Mouse (Mus musculus) midbrain, embryonic 12.5 days (tissue): ENCODE data around the gene Npr2. TPM values are rescaled to one million over a fixed set of nuclear protein-coding genes. Genes with fewer than 3 reads are reported as not detected.

ENCODE experiments used
- ATAC-seq: fragments of 200-750 bp; cut with Nextera tagmentation; 2 replicates; pipeline ENCODE4 v1.8.0; 2017; ENCODE audit warnings: low read depth, moderate TSS enrichment, moderate library complexity; ENCODE audit not compliant: low FRiP score
- H3K27ac ChIP-seq: fragments of 300-500 bp; sonication (generic); replicated peaks from 2 replicates; pipeline ENCODE4 v1.5.1; 2016; ENCODE audit warnings: mild to moderate bottlenecking
- H3K27me3 ChIP-seq: fragments of 300-500 bp; sonication (generic); 2 replicates; pipeline ENCODE4 v1.6.1; 2016; ENCODE audit warnings: mild to moderate bottlenecking
- H3K36me3 ChIP-seq: fragments of 300-500 bp; sonication (generic); 2 replicates; pipeline ENCODE4 v1.6.1; 2016
- H3K4me1 ChIP-seq: fragments of 300-500 bp; sonication (generic); 2 replicates; pipeline ENCODE4 v1.6.1; 2016
- H3K4me2 ChIP-seq: fragments of 300-500 bp; sonication (generic); replicated peaks from 2 replicates; pipeline ENCODE4 v1.6.1; 2016; ENCODE audit warnings: mild to moderate bottlenecking, moderate library complexity
- H3K4me3 ChIP-seq: fragments of 300-500 bp; sonication (generic); 2 replicates; pipeline ENCODE4 v1.5.1; 2016; ENCODE audit warnings: mild to moderate bottlenecking
- H3K9ac ChIP-seq: fragments of 300-500 bp; sonication (generic); replicated peaks from 2 replicates; pipeline ENCODE4 v1.6.1; 2016; ENCODE audit warnings: mild to moderate bottlenecking, moderate library complexity
- H3K9me3 ChIP-seq: fragments of 300-500 bp; sonication (generic); 2 replicates; pipeline ENCODE4 v1.6.1; 2016; ENCODE audit warnings: mild to moderate bottlenecking
- WGBS: fragments of 180-500 bp; shearing (Covaris S2); methylation state at CpG from one replicate; pipeline ENCODE4 v1.1.7; 2016; 5-methylcytosine and 5-hydroxymethylcytosine counted together
- microRNA-seq: library from miRNA; unstranded; fragments of <30 nt; microRNA quantifications from one replicate; pipeline ENCODE4, GENCODE M21; 2017
- polyA plus RNA-seq: library from polyadenylated mRNA; unstranded; fragments of >200 nt; fragmentation: Nextera tagmentation; extraction: Ambion mirVana; gene quantifications from 2 replicates; pipeline ENCODE4 v1.2.1, GENCODE M21; 2016

Npr2 gene
- polyA plus RNA-seq, 1 experiment from 2014 or later = 24.9 TPM

- Histone ChIP-seq H3K4me3 (no peak overlapping the region), H3K4me1 (no peaks in the 10 kb centered on the region), H3K9me3 (no peaks in the 10 kb centered on the region), H3K36me3 (peaks cover 90% of the 10 kb centered on the region), H3K27me3 (no peaks in the 10 kb centered on the region), H3K27ac (no peak overlapping the region), H3K4me2 (no peak overlapping the region), H3K9ac (no peak overlapping the region)
- no peak for ATAC-seq
- WGBS = 86% methylated on average over 7 of the region's 7 CpGs
Measured at GRCm38 (mm10) chr4:43679416-43680043, 47.8 kb downstream of the Npr2 start.

GRCm38 (mm10) chr4:43690021-43690420 is 58.3 kb downstream of the Npr2 start:
- Histone ChIP-seq H3K4me3 (no peak overlapping the region), H3K27me3 (no peaks in the 10 kb centered on the region), H3K9ac (no peak overlapping the region), H3K36me3 (peaks cover 52% of the 10 kb centered on the region), H3K27ac (no peak overlapping the region), H3K4me2 (no peak overlapping the region), H3K9me3 (no peaks in the 10 kb centered on the region), H3K4me1 (no peaks in the 10 kb centered on the region)
- WGBS = 93% methylated on average over 17 of the region's 17 CpGs
- ATAC-seq = no peak

GRCm38 (mm10) chr4:43691026-43691425 is 59.3 kb downstream of the Npr2 start:
- WGBS = 83% methylated on average over 5 of the region's 5 CpGs
- Histone ChIP-seq H3K27ac (no peak overlapping the region), H3K4me2 (no peak overlapping the region), H3K4me3 (no peak overlapping the region), H3K4me1 (no peaks in the 10 kb centered on the region), H3K9ac (no peak overlapping the region), H3K9me3 (no peaks in the 10 kb centered on the region), H3K36me3 (peaks cover 41% of the 10 kb centered on the region), H3K27me3 (no peaks in the 10 kb centered on the region)
- no peak for ATAC-seq

- 79% methylated on average over 5 of the region's 5 CpGs for WGBS
- Histone ChIP-seq H3K9ac (no peak overlapping the region), H3K27ac (no peak overlapping the region), H3K36me3 (peaks cover 22% of the 10 kb centered on the region), H3K9me3 (no peaks in the 10 kb centered on the region), H3K4me1 (no peaks in the 10 kb centered on the region), H3K27me3 (no peaks in the 10 kb centered on the region), H3K4me2 (no peak overlapping the region), H3K4me3 (no peak overlapping the region)
- ATAC-seq = no peak
Measured at GRCm38 (mm10) chr4:43693806-43694241, 62.1 kb downstream of the Npr2 start.

GRCm38 (mm10) chr4:43694439-43695248 is 62.9 kb downstream of the Npr2 start:
- H3K36me3 ChIP-seq = peaks cover 14% of the 10 kb centered on the region
- H3K4me3 ChIP-seq = no peak overlapping the region
- WGBS = 87% methylated on average over 1 of the region's 1 CpGs
- no peak overlapping the region for H3K9ac ChIP-seq
- H3K4me2 ChIP-seq = no peak overlapping the region
- H3K27me3 ChIP-seq = no peaks in the 10 kb centered on the region
- ATAC-seq = no peak
- H3K9me3 ChIP-seq = no peaks in the 10 kb centered on the region
- H3K4me1 ChIP-seq = no peaks in the 10 kb centered on the region
- H3K27ac ChIP-seq = no peak overlapping the region

- H3K4me3 ChIP-seq = no peak overlapping the region
- no peaks in the 10 kb centered on the region for H3K4me1 ChIP-seq
- no peak overlapping the region for H3K4me2 ChIP-seq
- peaks cover 8% of the 10 kb centered on the region for H3K36me3 ChIP-seq
- WGBS = 37% methylated on average over 9 of the region's 9 CpGs
- H3K27ac ChIP-seq = no peak overlapping the region
- no peak for ATAC-seq
- H3K27me3 ChIP-seq = no peaks in the 10 kb centered on the region
- H3K9ac ChIP-seq = no peak overlapping the region
- no peaks in the 10 kb centered on the region for H3K9me3 ChIP-seq
Measured at GRCm38 (mm10) chr4:43695249-43695671, 63.5 kb downstream of the Npr2 start.

GRCm38 (mm10) chr4:43696561-43696960 is 64.8 kb downstream of the Npr2 start:
- no peaks in the 10 kb centered on the region for H3K4me1 ChIP-seq
- WGBS = 94% methylated on average over 13 of the region's 13 CpGs
- H3K4me3 ChIP-seq = no peak overlapping the region
- no peak overlapping the region for H3K27ac ChIP-seq
- ATAC-seq = no peak
- no peaks in the 10 kb centered on the region for H3K27me3 ChIP-seq
- no peaks in the 10 kb centered on the region for H3K36me3 ChIP-seq
- no peak overlapping the region for H3K4me2 ChIP-seq
- H3K9ac ChIP-seq = no peak overlapping the region
- H3K9me3 ChIP-seq = no peaks in the 10 kb centered on the region

GRCm38 (mm10) chr4:43700707-43701106 is 69.0 kb downstream of the Npr2 start, which contains the start of gene Olfr70:
Gene Olfr70 (minus strand): TSS chr4:43700807.
- Histone ChIP-seq H3K9me3 (no peaks in the 10 kb centered on the region), H3K27ac (no peak within 1 kb of the TSS), H3K36me3 (no peaks in the 10 kb centered on the region), H3K9ac (no peak within 1 kb of the TSS), H3K4me2 (no peak within 1 kb of the TSS), H3K27me3 (no peaks in the 10 kb centered on the region), H3K4me1 (no peaks in the 10 kb centered on the region), H3K4me3 (no peak within 1 kb of the TSS)
- WGBS = 91% methylated on average over 6 of the region's 6 CpGs
- no peak for ATAC-seq

Small RNA genes lying within 50 kb of the gene (microRNA-seq; reads per million reads assigned to microRNA genes)
- gene Gm25262 = not detected

Other genes with a start within 250 kb of the Npr2 start
- gene Rusc2, start 250.0 kb upstream of the Npr2 start, polyA plus RNA-seq = 45.2 and 47.3 TPM in 2 replicates
- 0.28 and 0.38 TPM in 2 replicates for gene Fam166b, start 202.8 kb upstream of the Npr2 start, polyA plus RNA-seq
- gene Tesk1, start 190.0 kb upstream of the Npr2 start, polyA plus RNA-seq = 12.7 and 15.0 TPM in 2 replicates
- 2.0 and 2.9 TPM in 2 replicates for gene Cd72, start 177.3 kb upstream of the Npr2 start, polyA plus RNA-seq
- gene Sit1, start 148.2 kb upstream of the Npr2 start, polyA plus RNA-seq = not detected in 2 replicates
- gene Ccdc107, start 139.0 kb upstream of the Npr2 start, polyA plus RNA-seq = 45.0 and 47.9 TPM in 2 replicates
- gene Arhgef39, start 132.2 kb upstream of the Npr2 start, polyA plus RNA-seq = 33.1 TPM in 2 replicates
- gene Car9, start 125.0 kb upstream of the Npr2 start, polyA plus RNA-seq = 0.52 and 0.61 TPM in 2 replicates
- gene Tpm2, start 108.2 kb upstream of the Npr2 start, polyA plus RNA-seq = 46.0 and 61.3 TPM in 2 replicates
- gene Creb3, start 69.6 kb upstream of the Npr2 start, polyA plus RNA-seq = 48.8 and 64.1 TPM in 2 replicates
- 64.5 and 64.6 TPM in 2 replicates for gene Tln1, start 69.2 kb upstream of the Npr2 start, polyA plus RNA-seq
- 31.8 and 37.2 TPM in 2 replicates for gene Rgp1, start 53.2 kb upstream of the Npr2 start, polyA plus RNA-seq
- 49.2 and 52.6 TPM in 2 replicates for gene Gba2, start 53.1 kb upstream of the Npr2 start, polyA plus RNA-seq
- 0.51 and 1.8 TPM in 2 replicates for gene Msmp, start 47.4 kb upstream of the Npr2 start, polyA plus RNA-seq
- 3.9 TPM in 2 replicates for gene Spag8, start 21.7 kb downstream of the Npr2 start, polyA plus RNA-seq
- 70.6 and 71.8 TPM in 2 replicates for gene Hint2, start 24.5 kb downstream of the Npr2 start, polyA plus RNA-seq
- 11.9 and 14.7 TPM in 2 replicates for gene Tmem8b, start 37.0 kb downstream of the Npr2 start, polyA plus RNA-seq
- gene Fam221b, start 37.2 kb downstream of the Npr2 start, polyA plus RNA-seq = 2.8 and 2.9 TPM in 2 replicates
- gene Olfr70, start 68.9 kb downstream of the Npr2 start, polyA plus RNA-seq = not detected in 2 replicates
- gene Olfr71, start 78.3 kb downstream of the Npr2 start, polyA plus RNA-seq = not detected in 2 replicates
- 0.11 and 0.16 TPM in 2 replicates for gene Hrct1, start 95.3 kb downstream of the Npr2 start, polyA plus RNA-seq
- not detected in 2 replicates for gene Spaar, start 98.1 kb downstream of the Npr2 start, polyA plus RNA-seq
- gene Olfr159, start 139.1 kb downstream of the Npr2 start, polyA plus RNA-seq = not detected in 2 replicates
- gene Olfr156, start 192.0 kb downstream of the Npr2 start, polyA plus RNA-seq = not detected in 2 replicates
- not detected in 2 replicates for gene Olfr157, start 208.3 kb downstream of the Npr2 start, polyA plus RNA-seq
- gene Olfr155, start 219.6 kb downstream of the Npr2 start, polyA plus RNA-seq = not detected in 2 replicates
- 12.0 and 15.1 TPM in 2 replicates for gene Reck, start 243.6 kb downstream of the Npr2 start, polyA plus RNA-seq